Mouse (Mus musculus) cerebellum, adult (tissue): ENCODE data around the gene 2210407C18Rik.

ENCODE experiments used
- ATAC-seq: cut with Nextera tagmentation; 2 replicates; pipeline ENCODE4 v1.9.2; 2017; ENCODE audit warnings: mild to moderate bottlenecking, moderate library complexity, mixed read lengths; ENCODE audit not compliant: insufficient number of reproducible peaks, low FRiP score, low TSS enrichment

Gene 2210407C18Rik

DNA sequence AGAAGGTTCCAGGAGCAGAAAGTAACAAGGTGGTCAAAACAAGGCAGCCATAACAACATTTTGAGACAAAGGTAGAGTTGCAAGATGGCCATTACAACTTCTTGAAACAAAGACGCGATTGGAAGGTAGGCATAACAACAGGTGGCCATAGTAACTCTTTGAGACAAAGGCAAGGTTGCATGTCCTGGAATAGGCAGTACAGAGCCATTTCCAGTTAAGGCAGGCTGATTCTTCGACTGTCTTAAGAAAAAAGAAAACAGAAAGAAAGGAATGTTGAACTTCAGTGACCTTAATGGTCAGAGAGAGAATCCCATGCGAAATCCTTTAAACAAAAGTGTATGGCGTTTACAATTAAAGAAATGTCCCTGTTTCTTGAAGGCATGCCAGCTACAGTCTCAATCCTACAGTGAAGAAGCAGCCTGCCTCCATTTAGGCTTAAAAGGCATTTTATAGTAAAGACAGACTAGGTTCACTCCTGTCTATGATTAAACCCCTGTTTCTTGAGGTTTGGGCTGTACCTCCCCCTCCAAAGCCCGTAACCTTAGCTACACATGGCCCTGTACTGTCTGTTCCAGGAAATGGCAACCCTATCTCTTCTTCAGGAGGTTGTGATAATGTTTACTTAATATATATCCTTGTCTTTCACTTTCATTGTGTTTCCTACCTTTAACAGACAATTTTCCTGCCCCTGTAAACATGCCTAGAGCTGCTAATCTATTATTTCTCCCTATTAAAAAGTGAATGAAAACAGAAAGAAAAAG is 12.9 kb downstream of the 2210407C18Rik start:
- ATAC-seq = no peak

DNA sequence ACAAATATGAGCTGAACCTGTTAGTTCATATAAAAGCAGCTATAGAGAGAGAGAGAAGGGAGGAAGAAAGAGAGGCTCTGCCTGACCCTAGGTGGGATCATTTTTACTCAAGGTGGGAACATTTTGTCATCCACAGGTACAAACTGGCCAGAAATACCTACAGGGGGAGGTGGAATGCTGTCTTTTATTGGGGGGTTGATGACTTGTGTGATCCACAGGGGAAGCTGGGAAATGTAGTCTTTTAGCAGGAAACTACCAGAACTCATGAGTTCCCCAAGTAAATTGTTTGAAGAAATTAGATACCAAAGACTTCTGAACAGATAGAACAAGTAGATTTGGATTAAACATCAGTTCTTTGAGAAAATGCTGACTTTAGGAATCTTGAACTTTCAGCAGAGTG is 13.8 kb downstream of the 2210407C18Rik start:
- no peak for ATAC-seq

DNA sequence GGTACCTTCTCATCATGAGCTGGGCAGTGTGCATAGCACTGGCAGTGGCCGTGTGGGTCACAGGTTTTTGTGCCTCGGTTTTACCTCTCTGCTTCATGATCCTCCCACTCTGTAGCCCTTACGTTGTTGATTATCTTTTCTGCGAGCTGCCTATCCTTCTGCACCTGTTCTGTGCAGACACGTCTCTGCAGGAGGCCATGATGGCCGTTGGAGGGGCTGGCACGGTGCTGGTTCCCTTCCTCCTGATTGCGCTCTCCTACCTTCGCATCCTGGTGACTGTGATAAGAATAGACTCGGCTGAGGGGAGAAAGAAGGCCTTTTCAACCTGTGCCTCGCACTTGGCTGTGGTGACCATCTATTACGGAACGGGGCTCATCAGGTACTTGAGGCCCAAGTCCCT is 18.0 kb downstream of the 2210407C18Rik start:
- ATAC-seq = no peak

DNA sequence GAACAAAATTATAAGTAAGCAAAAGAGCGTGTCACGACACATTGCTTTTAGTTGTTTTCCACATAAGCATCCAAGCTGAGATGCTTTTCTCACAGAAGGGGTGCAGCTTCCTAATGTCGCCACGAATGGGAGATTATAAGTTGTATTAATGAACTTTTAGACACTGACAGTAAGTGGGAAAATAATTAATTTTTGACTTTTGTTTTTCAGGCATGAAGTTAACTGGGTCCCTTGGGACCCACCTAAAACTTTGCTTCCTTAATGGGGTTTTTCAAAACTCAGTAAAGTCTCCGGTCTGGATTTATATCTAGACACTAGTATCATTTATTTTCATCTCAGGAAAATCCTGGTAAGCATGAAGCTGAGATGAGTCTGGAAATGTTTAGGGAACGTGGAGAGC is 21.1 kb downstream of the 2210407C18Rik start, which contains the start of gene Olfr324:
TSS of gene Olfr324 (plus strand) at position 301 of the 400 bp plus-strand sequence.
- ATAC-seq = no peak

DNA sequence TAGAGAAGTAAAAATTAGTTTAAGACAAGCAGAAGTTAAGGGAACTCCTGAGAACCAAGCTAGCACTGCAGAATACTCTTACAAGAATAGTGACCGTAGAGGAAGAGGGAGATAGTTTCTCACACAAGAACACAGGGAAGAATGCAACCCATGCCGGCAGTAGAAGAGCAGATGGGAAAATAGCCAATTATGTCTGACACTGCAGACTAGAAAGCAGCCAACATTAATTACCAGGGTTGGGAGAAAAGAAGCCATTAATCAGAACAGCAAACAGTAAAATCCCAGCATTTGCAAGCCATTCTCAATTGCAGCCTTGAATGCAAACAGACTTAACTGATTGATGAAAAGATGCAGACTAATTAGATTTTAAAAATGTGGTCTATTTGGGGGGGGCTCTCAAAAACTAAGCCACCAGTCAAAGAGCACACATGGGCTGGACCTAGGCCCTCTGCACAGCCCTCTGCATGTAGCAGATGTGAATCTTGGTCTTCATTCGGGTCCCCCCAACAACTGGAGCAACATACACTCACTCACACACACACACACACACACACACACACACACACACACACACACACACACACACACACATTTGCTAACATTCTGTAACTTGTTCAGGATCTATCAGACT is 27.1 kb downstream of the 2210407C18Rik start:
- ATAC-seq = no peak

DNA sequence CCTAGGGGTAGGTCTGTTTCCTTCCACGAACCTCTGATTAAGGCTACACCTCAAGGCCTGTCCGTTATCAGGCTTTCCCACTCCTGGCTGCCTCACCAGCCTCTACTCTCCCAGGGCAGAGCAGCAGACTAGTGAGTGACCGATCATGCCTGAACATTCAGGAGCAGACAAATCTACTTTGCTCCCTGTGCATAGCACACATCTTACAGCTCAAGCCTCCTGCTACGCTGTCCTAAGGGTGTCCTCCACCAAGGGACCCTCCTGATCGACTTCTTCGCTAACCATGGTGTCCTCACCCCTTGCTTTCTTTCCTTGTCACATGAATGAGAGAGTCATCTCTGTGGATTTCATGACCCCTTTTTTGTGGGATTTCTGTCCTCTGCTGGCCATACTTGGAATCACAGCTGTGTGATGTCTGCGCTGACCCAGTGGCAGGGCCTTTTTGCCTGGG is 28.0 kb downstream of the 2210407C18Rik start:
- no peak for ATAC-seq

DNA sequence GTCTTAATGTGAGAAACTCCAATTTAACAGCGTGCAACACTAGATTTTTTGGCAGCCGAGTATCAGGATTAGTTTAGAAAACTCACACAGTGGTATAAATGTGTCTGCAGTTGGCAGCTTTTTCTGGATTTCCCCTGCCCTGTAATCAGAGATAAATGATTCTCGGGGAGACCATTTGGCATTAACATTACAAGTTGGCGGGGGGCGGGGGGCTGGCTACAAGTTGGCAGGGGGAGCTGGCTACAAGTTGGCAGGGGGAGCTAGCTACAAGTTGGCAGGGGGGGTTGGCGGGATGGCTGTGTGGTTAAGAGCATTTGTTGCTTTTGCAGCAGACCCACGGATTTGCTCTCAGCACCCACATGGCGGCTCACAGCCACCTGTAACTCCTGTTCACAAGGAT is 37.2 kb downstream of the 2210407C18Rik start:
- ATAC-seq = no peak

DNA sequence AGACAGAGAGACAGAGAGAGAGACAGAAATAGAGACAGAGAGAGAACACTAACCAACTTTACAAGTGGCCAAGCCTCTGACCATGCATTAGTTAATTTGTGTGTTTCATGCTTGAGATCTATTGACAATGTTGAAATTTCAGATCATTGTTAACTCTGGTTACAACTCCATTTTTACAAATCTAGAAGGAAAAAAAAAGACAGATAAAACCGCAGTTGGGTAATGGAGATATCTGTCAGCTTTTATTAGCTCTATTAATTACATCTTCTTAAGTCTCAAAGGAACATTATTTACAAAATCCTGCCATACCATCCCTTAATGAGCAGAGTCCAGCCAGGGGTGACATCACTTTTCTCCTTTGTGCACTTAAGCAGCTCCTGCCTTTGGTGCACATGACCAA is 38.4 kb downstream of the 2210407C18Rik start, which contains the start of gene Olfr325:
TSS of gene Olfr325 (plus strand) at position 301 of the 400 bp plus-strand sequence.
- no peak for ATAC-seq

DNA sequence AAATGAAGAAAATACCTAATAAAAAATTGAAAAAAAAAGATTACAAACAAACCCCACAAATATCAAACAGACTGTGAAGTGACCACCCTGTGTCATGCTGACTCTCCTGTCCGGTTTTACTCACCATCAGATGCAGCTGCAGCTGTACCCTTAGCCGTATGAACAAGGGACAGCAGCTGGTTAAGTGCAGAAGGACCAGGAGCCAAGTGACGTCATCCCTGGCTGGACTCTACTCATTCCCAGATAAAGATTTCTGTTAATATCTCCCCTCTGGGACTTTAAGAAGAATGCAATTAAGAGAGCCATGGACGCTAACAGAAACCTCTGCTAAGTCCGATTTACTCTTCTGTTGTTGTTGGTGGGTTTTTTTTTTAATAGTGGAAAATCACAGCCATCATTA is 45.5 kb downstream of the 2210407C18Rik start, which contains the start of gene Olfr224:
TSS of gene Olfr224 (minus strand) at position 149 of the 400 bp plus-strand sequence.
- ATAC-seq = no peak
